Mouse (Mus musculus) layer of hippocampus, postnatal 14 days (tissue): ENCODE measurements at regions not wholly inside any gene's neighbourhood (a gene's known extent, or its start where the extent isn't known, plus 50 kb on each side); places are given as distances from the start of the nearest gene placed in this dataset.
"Not testable (repeated sequence)": the region's sequence is repeated elsewhere in the genome, so short reads cannot be mapped to it uniquely, and the experiment has no call there.

Experiments used
- DNase-seq, 2 experiments: peaks; one replicate each; pipeline ENCODE4 v3.0.0; 2021 to 2022; ENCODE audit warnings: low spot score in 2 of 2, mixed read lengths in 1 of 2

DNA sequence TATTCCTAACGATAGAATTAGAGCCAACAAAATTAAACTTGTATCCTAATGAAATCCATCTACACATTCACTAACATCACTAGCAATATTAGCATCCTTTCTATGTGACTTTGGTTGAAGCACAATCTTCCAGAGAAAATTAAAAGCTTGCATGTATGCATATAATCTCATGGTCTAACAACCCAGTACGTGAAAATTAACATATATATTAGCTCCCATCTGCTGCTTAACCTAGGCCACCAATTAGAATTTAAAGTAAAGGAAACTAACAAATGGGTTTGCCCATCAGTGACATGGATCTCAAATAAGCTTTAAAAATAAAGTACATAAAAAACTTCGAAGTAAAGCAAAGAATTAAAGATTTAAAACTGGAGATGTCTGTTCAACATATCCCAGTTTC lies 278.9 kb upstream of the Gm21293 start:
- no peak for DNase-seq

DNA sequence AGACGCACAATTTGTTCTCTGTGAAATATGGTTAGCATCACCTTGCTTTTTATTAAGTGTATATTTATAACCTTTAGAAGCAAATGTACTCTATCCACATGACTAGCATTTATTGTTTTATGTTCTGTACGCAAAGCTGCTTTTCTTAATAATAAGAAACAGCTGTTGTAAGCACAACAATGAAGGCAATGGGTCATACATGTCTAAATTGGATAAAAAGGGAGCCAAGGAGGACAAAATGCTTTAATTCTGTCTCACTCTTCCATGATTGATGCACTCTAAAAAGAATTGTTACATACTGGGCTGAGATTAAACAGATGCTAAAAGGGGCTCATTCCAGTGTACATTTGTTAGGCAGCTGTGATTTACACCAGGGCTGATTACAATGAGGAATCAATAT lies 232.7 kb upstream of the Gm21293 start:
- DNase-seq = no peak

DNA sequence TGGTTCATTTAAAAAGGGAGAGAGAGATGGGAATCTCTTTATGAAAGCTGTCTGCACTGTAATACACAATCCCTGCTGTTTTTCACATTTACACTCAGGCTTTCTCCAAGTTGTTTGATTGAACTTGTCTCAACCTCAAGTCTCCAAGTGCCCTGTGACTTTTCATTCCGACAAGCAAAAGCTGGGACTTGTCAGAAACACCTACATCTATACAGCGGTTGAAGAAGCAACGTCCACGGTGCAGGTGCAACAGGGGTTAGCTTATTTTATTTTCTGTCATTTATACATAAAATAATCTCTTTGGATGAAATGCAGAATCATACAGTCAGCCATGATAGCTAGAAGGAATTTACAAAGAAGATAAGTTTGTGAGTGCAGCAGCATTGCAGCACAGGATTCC lies 184.6 kb upstream of the Gm21293 start:
- no peak for DNase-seq

DNA sequence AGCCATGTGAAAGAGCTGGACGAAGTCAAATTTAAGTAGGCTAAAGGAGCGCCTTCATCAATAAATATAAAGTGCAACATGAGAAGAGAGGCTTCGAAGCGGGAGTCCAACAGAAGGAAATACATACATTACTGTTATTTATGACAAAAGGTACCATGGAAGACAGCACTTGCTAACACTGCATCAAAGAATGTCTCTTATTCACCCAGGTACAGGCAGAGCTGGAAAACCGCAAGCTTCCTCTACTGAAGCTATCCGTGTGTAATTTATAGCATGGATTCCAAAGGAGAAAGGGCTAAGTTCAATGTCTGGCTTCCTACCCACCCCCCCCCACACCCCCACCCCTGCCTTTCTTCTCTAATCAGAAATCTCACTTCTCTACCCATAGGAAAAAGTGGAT lies 166.7 kb upstream of the Gm21293 start:
- no peak for DNase-seq

DNA sequence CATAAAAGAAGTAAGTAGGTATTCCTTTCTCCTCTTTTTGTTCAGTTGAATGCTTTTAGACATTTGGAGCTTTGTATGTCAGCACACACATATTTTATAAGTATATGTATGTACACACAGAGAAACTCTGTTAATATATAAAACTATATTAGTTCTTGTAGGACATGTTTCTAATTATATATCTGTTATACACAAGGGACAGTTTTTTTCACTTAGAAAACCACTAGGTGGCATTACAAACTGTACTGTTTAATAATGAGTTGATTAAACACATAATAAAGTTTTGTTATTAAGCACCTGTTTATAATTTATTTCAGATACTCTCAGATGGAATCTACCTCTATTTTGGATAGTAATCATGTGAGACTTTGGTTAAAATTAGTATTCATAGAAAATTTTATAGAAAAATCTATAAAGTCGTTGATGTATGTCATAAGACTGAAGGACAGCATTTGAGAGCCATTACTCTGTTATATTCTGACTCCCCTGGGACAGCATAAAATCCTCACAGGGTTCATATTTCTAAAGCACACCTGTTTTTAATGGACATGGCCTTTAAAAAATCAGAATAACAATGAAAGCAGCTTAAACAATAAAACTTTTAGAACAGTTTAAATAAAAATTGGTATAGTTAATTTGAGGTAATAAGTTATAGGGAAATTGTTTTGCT lies 158.4 kb upstream of the Gm21293 start:
- DNase-seq = peak in 1 of 2 experiments; percentile 5

DNA sequence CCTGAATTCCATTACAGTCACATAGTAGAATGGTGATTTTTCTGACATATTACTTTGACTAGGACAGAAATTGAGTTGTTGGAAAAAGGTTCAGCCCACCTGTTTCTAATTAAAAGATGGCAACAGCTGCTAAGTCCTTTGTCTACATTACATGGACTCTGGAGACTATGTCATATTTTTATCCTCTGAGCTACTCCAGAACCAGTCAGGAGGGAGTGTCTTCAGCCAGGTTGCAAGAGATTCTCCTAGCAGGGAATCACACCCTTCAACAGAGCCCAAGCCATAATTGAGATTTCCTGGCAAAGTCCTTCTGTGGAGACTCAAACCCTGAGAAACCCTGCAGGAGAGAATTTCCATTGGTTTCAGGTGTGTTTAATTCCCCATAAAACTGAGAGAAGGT lies 123.2 kb upstream of the Gm21293 start:
- DNase-seq = no peak

DNA sequence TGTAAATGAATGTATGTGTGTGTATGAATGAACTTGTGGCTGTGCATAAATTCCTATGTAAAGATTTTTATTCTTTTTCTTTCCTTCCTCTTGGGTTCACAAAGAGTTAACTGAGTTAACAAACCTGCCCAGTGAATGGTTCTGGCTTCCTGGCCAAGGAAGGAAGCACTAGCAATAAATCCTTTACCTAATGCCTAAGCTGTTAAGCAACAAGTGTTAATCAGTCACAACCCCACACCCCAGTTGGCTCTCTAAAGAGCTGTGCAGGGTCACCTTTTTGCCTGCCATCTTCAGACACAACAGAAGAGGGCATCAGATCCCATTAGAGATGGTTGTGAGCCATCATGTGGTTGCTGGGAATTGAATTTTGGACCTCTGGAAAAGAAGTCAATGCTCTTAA lies 121.2 kb upstream of the Gm21293 start:
- no peak for DNase-seq

DNA sequence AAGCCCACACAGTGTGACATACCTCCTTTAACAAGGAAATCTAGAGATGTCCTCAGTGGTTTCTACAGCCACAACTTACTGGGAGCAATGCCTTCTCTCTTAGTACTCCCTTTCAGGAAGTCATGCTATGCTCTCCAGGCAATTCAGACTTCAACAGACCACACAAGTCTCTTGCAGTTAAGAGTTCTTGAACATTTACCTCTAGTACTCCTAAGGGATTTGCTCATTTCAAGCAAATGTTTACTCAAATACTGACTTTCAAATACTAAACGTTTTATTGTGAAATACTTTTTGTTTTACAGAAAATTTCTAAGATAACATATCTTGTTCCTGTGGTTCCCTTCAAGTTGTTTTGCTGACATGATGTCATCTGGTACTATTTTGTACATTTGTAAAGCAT lies 114.6 kb upstream of the Gm21293 start:
- no peak for DNase-seq

DNA sequence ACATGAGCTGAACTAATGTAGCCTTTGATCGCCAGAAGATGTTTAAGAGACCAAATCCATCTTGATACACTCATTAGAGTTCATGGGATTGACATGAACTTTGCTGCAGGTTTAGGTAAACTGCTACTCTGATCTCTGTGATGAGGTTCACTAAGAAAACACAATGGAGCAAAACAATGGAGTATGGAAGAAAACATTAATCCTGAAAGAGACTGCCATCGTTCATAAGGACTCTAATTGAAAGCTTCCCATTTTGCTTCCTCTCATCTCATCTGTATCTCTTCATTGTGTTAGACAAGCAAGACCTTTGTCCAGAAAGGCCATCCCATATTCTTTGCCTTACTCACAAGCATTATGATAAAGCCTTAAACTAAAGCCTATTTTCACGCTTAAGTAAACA lies 110.0 kb upstream of the Gm21293 start:
- DNase-seq = no peak

DNA sequence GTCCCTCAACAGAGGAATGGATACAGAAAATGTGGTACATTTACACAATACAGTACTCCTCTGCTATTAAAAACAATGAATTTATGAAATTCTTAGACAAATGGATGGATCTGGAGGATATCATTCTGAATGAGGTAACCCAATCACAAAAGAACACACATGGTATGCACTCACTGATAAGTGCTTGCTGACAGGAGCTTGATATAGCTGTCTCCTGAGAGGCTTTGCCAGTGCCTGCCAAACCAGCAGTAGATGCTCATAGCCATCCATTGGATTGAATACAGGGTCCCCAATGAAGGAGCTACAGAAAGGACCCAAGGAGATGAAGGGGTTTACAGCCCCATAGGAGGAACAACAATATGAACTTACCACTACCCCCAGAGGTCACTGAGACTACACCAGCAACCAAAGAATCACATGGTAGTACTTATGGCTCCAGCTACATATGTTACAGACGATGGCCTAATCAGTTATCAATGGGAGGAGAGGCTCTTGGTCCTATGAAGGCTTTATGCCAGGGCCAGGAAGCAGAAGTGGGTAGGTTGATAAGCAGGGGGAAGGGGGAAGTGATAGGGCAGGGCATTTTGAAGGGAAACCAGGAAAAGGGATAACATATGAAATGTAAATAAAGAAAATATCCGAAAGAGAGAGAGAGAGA lies 100.9 kb upstream of the Gm21293 start:
- not testable (repeated sequence) for DNase-seq

DNA sequence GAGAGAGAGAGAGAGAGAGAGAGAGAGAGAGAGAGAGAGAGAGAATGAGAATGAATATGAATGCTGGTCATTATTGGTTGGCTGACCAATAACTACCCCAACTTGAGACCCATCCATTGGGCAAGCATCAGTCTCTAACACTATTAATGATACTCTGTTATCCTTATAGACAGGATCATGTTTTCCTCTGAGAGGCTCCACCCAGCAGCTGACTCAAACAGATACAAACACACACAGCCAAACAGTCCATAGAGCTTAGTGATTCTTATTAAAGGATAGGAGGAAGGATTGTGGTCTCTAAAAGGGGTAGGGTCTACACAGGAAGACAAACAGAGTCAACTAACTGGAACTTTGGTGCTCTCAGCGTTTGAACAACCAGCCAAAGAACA lies 100.4 kb upstream of the Gm21293 start:
- no peak for DNase-seq

DNA sequence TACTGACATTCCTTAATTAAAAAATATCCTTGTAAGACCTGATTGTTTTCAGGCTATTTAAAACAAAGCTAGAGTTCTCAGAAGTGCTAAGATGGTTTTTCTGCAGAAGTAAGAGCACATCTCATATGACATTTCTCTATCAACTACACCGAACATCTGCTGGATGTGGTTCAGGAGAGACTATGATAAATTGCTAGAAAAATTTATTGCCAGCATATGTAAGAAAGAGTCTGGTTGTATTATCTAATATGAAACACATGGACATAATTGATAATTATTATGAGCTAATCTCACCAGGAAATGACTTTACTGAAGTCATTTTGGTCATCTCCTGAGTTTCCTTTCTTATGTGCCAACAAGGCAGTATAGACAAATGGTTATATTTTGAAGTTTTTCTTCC lies 99.2 kb upstream of the Gm21293 start:
- no peak for DNase-seq
